Mouse (Mus musculus) midbrain, postnatal 0 days (tissue): ENCODE measurements around the gene Midn. TPM values are rescaled to one million over a fixed set of nuclear protein-coding genes. Genes with fewer than 3 reads are reported as not detected.

Experiments used
- ATAC-seq: fragments of 200-750 bp; cut with Nextera tagmentation; 2 replicates; pipeline ENCODE4 v1.8.0; 2017; ENCODE audit warnings: moderate number of reproducible peaks, mild to moderate bottlenecking, moderate TSS enrichment, moderate library complexity; ENCODE audit not compliant: low FRiP score
- DNase-seq: peaks from one replicate; pipeline ENCODE4 v3.0.0-alpha.2; 2015; ENCODE audit warnings: low spot score
- H3K27ac ChIP-seq: fragments of 300-500 bp; sonication (generic); 2 replicates; pipeline ENCODE4 v1.5.1; 2014; ENCODE audit warnings: low read depth, mild to moderate bottlenecking, low read length, mixed read lengths
- H3K27me3 ChIP-seq: fragments of 300-500 bp; sonication (generic); 2 replicates; pipeline ENCODE4 v1.6.1; 2014; ENCODE audit warnings: low read length, control low read depth, mixed read lengths; ENCODE audit not compliant: insufficient read depth
- H3K36me3 ChIP-seq: fragments of 300-500 bp; sonication (generic); 2 replicates; pipeline ENCODE4 v1.6.1; 2014; ENCODE audit warnings: low read length, control low read depth, mixed read lengths; ENCODE audit not compliant: insufficient read depth
- H3K4me1 ChIP-seq: fragments of 300-500 bp; sonication (generic); 2 replicates; pipeline ENCODE4 v1.6.1; 2014; ENCODE audit warnings: mild to moderate bottlenecking, control low read depth, antibody characterized with exemption, low read length, mixed read lengths; ENCODE audit not compliant: insufficient read depth
- H3K4me2 ChIP-seq: fragments of 300-500 bp; sonication (generic); 2 replicates; pipeline ENCODE4 v1.6.1; 2014; ENCODE audit warnings: low read depth, mild to moderate bottlenecking, low read length, mixed read lengths; ENCODE audit not compliant: poor library complexity, severe bottlenecking
- H3K4me3 ChIP-seq: fragments of 300-500 bp; sonication (generic); 2 replicates; pipeline ENCODE4 v1.5.1; 2014; ENCODE audit warnings: low read depth, mild to moderate bottlenecking, low read length, moderate library complexity
- H3K9ac ChIP-seq: fragments of 300-500 bp; sonication (generic); replicated peaks from 2 replicates; pipeline ENCODE4 v1.6.1; 2014; ENCODE audit warnings: mild to moderate bottlenecking, low read length, moderate library complexity, mixed read lengths; ENCODE audit not compliant: poor library complexity, severe bottlenecking
- H3K9me3 ChIP-seq: fragments of 300-500 bp; sonication (generic); 2 replicates; pipeline ENCODE4 v1.6.1; 2016; ENCODE audit warnings: low read length, control low read depth
- CTCF ChIP-seq: IDR thresholded peaks from 2 replicates; pipeline ENCODE4 v1.5.1; 2016; ENCODE audit warnings: antibody characterized with exemption, mild to moderate bottlenecking
- WGBS: fragments of 180-500 bp; shearing (Covaris S2); extraction: QIAGEN DNeasy Blood & Tissue Kit; methylation state at CpG from one replicate; pipeline ENCODE4 v1.1.7; 2014; 5-methylcytosine and 5-hydroxymethylcytosine counted together
- polyA plus RNA-seq: library from polyadenylated mRNA; unstranded; fragments of >200 nt; fragmentation: Nextera tagmentation; extraction: Ambion mirVana; gene quantifications from 2 replicates; pipeline ENCODE4 v1.2.1, GENCODE M21; 2015
- total RNA-seq: library from RNA; depleted of rRNA; stranded (reverse); fragments of >200 nt; gene quantifications from 2 replicates; pipeline ENCODE4 v1.2.3, GENCODE M21; 2014; rRNA removed

Gene Midn
- 114 and 143 TPM in 2 replicates for total RNA-seq
- polyA plus RNA-seq = 16.3 and 17.2 TPM in 2 replicates

GRCm38 (mm10) chr10:80147719-80148601, at the start of gene Midn:
Gene Midn (plus strand): TSS chr10:80148272.
- peak; percentile 71 for TF ChIP-seq CTCF
- DNase-seq = no peak
- H3K27ac ChIP-seq = peak within 1 kb of the TSS; percentile 100
- under 1% methylated on average over 26 of the region's 42 CpGs for WGBS
- H3K9ac ChIP-seq = peak within 1 kb of the TSS; percentile 99
- peak within 1 kb of the TSS; percentile 91 for H3K4me3 ChIP-seq
- peaks cover 20% of the 10 kb centered on the region for H3K36me3 ChIP-seq
- no peaks in the 10 kb centered on the region for H3K9me3 ChIP-seq
- ATAC-seq = 0 out of 2 replicates have a peak, but pooled peaks have one; percentile 4
- peaks cover 14% of the 10 kb centered on the region for H3K4me1 ChIP-seq
- H3K4me2 ChIP-seq = peak within 1 kb of the TSS; percentile 90
- H3K27me3 ChIP-seq = no peaks in the 10 kb centered on the region

- H3K4me3 ChIP-seq = no peak overlapping the region
- H3K27me3 ChIP-seq = no peaks in the 10 kb centered on the region
- ATAC-seq = no peak
- no peaks in the 10 kb centered on the region for H3K9me3 ChIP-seq
- whole genome bisulfite sequencing = 94% methylated on average over 5 of the region's 5 CpGs
- H3K9ac ChIP-seq = no peak overlapping the region
- H3K4me2 ChIP-seq = no peak overlapping the region
- no peak overlapping the region for H3K27ac ChIP-seq
- peaks cover 7% of the 10 kb centered on the region; the same call in 1 of the 2 replicates for H3K4me1 ChIP-seq
- no peaks in the 10 kb centered on the region for H3K36me3 ChIP-seq
- no peak for TF ChIP-seq CTCF
- DNase-seq = no peak
Measured at GRCm38 (mm10) chr10:80098630-80099029, 49.4 kb upstream of the Midn start.

GRCm38 (mm10) chr10:80100982-80101381, 47.1 kb upstream of the Midn start:
- WGBS = 70% methylated on average over 11 of the region's 11 CpGs

GRCm38 (mm10) chr10:80102216-80102915, 45.7 kb upstream of the Midn start:
- ATAC-seq = peak; percentile 79

More at GRCm38 (mm10) chr10:80100982-80101381, 47.1 kb upstream of the Midn start:
- no peak for TF ChIP-seq CTCF
- H3K9me3 ChIP-seq = no peaks in the 10 kb centered on the region
- H3K9ac ChIP-seq = no peak overlapping the region; the same call in 1 of the 2 replicates
- H3K36me3 ChIP-seq = no peaks in the 10 kb centered on the region
- H3K4me2 ChIP-seq = no peak overlapping the region; the same call in 1 of the 2 replicates
- ATAC-seq (no peak), DNase-seq (no peak)
- H3K4me3 ChIP-seq = no peak overlapping the region
- no peak overlapping the region for H3K27ac ChIP-seq
- peaks cover 7% of the 10 kb centered on the region; the same call in 1 of the 2 replicates for H3K4me1 ChIP-seq
- no peaks in the 10 kb centered on the region for H3K27me3 ChIP-seq

GRCm38 (mm10) chr10:80103032-80103431, 45.0 kb upstream of the Midn start:
- H3K27ac ChIP-seq = 0 out of 2 replicates have a peak overlapping the region, but pooled peaks have one; percentile 52
- H3K9ac ChIP-seq = peak overlapping the region; percentile 90; the same call in 1 of the 2 replicates
- WGBS = 77% methylated on average over 2 of the region's 2 CpGs
- H3K4me1 ChIP-seq = peaks cover 7% of the 10 kb centered on the region; the same call in 1 of the 2 replicates
- H3K4me2 ChIP-seq = peak overlapping the region; percentile 99; the same call in 1 of the 2 replicates
- H3K27me3 ChIP-seq = no peaks in the 10 kb centered on the region
- ATAC-seq = no peak
- H3K9me3 ChIP-seq = no peaks in the 10 kb centered on the region
- DNase-seq = no peak
- no peak overlapping the region; the same call in 1 of the 2 replicates for H3K4me3 ChIP-seq
- H3K36me3 ChIP-seq = no peaks in the 10 kb centered on the region
- TF ChIP-seq CTCF = no peak

More at GRCm38 (mm10) chr10:80102216-80102915, 45.7 kb upstream of the Midn start:
- H3K27me3 ChIP-seq = no peaks in the 10 kb centered on the region
- no peaks in the 10 kb centered on the region for H3K36me3 ChIP-seq
- H3K9me3 ChIP-seq = no peaks in the 10 kb centered on the region
- peaks cover 7% of the 10 kb centered on the region; the same call in 1 of the 2 replicates for H3K4me1 ChIP-seq
- H3K4me3 ChIP-seq = peak overlapping the region; percentile 80
- H3K9ac ChIP-seq = peak overlapping the region; percentile 90
- peak overlapping the region; percentile 99 for H3K4me2 ChIP-seq
- H3K27ac ChIP-seq = peak overlapping the region; percentile 52
- no peak for TF ChIP-seq CTCF
- DNase-seq = peak; percentile 85
- under 1% methylated on average over 49 of the region's 59 CpGs for WGBS
